Mouse (Mus musculus) 3134 (cell line): Measurements from ENCODE around the gene Olfr373.

Experiments
- DNase-seq: peaks from one replicate; pipeline ENCODE4 v3.0.0-alpha.2; 2011; ENCODE audit warnings: low spot score; ENCODE audit not compliant: insufficient read length; ENCODE audit errors: extremely low read depth

Gene Olfr373

GRCm38 (mm10) chr8:72132891-72133290 lies 49.9 kb downstream of the Olfr373 start:
- no peak for DNase-seq

- DNase-seq, result no peak
Measured at GRCm38 (mm10) chr8:72133507-72133906, 50.5 kb downstream of the Olfr373 start.

GRCm38 (mm10) chr8:72134756-72135445 lies 51.9 kb downstream of the Olfr373 start, which contains the start of gene Tpm4:
Gene Tpm4 (plus strand): TSS chr8:72134975.
- peak; percentile 82 for DNase-seq

GRCm38 (mm10) chr8:72135446-72136301 lies 52.7 kb downstream of the Olfr373 start:
- peak; percentile 75 for DNase-seq

- DNase-seq, result peak; percentile 83
Measured at GRCm38 (mm10) chr8:72136302-72136978, 53.5 kb downstream of the Olfr373 start.

GRCm38 (mm10) chr8:72137431-72137830 lies 54.5 kb downstream of the Olfr373 start:
- DNase-seq, result no peak

- no peak for DNase-seq
Measured at GRCm38 (mm10) chr8:72138456-72138855, 55.5 kb downstream of the Olfr373 start.

GRCm38 (mm10) chr8:72143256-72143824 lies 60.4 kb downstream of the Olfr373 start:
- DNase-seq, result no peak

GRCm38 (mm10) chr8:72144345-72144975 lies 61.5 kb downstream of the Olfr373 start:
- no peak for DNase-seq

- no peak for DNase-seq
Measured at GRCm38 (mm10) chr8:72145511-72145910, 62.5 kb downstream of the Olfr373 start.

- no peak for DNase-seq
Measured at GRCm38 (mm10) chr8:72146056-72146455, 63.1 kb downstream of the Olfr373 start.

- DNase-seq, result peak; percentile 23
Measured at GRCm38 (mm10) chr8:72146556-72146955, 63.6 kb downstream of the Olfr373 start.

GRCm38 (mm10) chr8:72147266-72147665 lies 64.3 kb downstream of the Olfr373 start:
- no peak for DNase-seq

- DNase-seq, result no peak
Measured at GRCm38 (mm10) chr8:72149056-72149455, 66.1 kb downstream of the Olfr373 start.

- DNase-seq, result no peak
Measured at GRCm38 (mm10) chr8:72151418-72152078, 68.6 kb downstream of the Olfr373 start.
